Mouse (Mus musculus) forebrain, embryonic 11.5 days (tissue): ENCODE data around the gene Cacna1g. TPM values are rescaled to one million over a fixed set of nuclear protein-coding genes. Genes with fewer than 3 reads are reported as not detected.

Experiments used
- ATAC-seq: fragments of 200-750 bp; cut with Nextera tagmentation; replicated peaks from 2 replicates; pipeline ENCODE4 v1.8.0; 2017; ENCODE audit warnings: moderate TSS enrichment; ENCODE audit not compliant: low FRiP score
- DNase-seq: peaks from one replicate; pipeline ENCODE4 v3.0.0-alpha.2; 2017; ENCODE audit warnings: low spot score
- H3K27ac ChIP-seq: fragments of 300-500 bp; sonication (generic); 2 replicates; pipeline ENCODE4 v1.5.1; 2014; ENCODE audit warnings: low read depth, low read length
- H3K27me3 ChIP-seq: fragments of 300-500 bp; sonication (generic); 2 replicates; pipeline ENCODE4 v1.6.1; 2014; ENCODE audit warnings: mild to moderate bottlenecking, low read length, mixed read lengths; ENCODE audit not compliant: control insufficient read depth, insufficient read depth
- H3K36me3 ChIP-seq: fragments of 300-500 bp; sonication (generic); 2 replicates; pipeline ENCODE4 v1.6.1; 2014; ENCODE audit warnings: mild to moderate bottlenecking, low read length, moderate library complexity, mixed read lengths; ENCODE audit not compliant: control insufficient read depth, insufficient read depth
- H3K4me1 ChIP-seq: fragments of 300-500 bp; sonication (generic); replicated peaks from 2 replicates; pipeline ENCODE4 v1.6.1; 2014; ENCODE audit warnings: low read length, mixed read lengths; ENCODE audit not compliant: control insufficient read depth, insufficient read depth
- H3K4me2 ChIP-seq: fragments of 300-500 bp; sonication (generic); 2 replicates; pipeline ENCODE4 v1.6.1; 2014; ENCODE audit warnings: low read depth, mild to moderate bottlenecking, low read length, moderate library complexity, mixed read lengths; ENCODE audit not compliant: severe bottlenecking
- H3K4me3 ChIP-seq: fragments of 300-500 bp; sonication (generic); 2 replicates; pipeline ENCODE4 v1.5.1; 2014; ENCODE audit warnings: low read depth, low read length
- H3K9ac ChIP-seq: fragments of 300-500 bp; sonication (generic); 2 replicates; pipeline ENCODE4 v1.6.1; 2014; ENCODE audit warnings: low read length
- H3K9me3 ChIP-seq: fragments of 300-500 bp; sonication (generic); 2 replicates; pipeline ENCODE4 v1.6.1; 2016; ENCODE audit warnings: low read length, mixed read lengths; ENCODE audit not compliant: control insufficient read depth
- WGBS: fragments of 180-500 bp; shearing (Covaris S2); extraction: QIAGEN DNeasy Blood & Tissue Kit; methylation state at CpG from one replicate; pipeline ENCODE4 v1.1.7; 2014; 5-methylcytosine and 5-hydroxymethylcytosine counted together
- polyA plus RNA-seq: library from polyadenylated mRNA; unstranded; fragments of >200 nt; fragmentation: Nextera tagmentation; extraction: Ambion mirVana; gene quantifications from 2 replicates; pipeline ENCODE4 v1.2.1, GENCODE M21; 2014

Cacna1g gene
- polyA plus RNA-seq, 1 experiment from 2014 or later = 17.4 TPM

DNA sequence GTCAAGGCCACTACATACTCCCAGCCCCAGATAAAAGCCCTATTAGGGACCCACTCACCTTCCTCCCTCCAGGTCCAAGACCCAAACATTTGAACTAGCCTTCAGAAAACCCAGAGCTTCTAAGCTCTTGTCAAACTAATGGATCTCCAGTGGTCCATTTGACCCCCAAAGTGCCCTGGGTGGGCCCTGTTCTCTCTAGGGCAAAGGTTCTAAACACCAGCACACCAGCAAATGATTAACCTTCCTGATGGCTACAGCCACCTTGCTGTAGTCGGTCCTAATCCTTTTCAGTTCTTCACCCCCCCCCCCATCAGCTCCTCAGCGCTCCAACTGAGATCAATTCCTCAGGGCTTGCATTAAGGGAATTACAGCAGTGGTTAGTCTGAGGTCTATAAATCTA, 9.8 kb downstream of the Cacna1g start:
- Histone ChIP-seq H3K4me1 (peaks cover 13% of the 10 kb centered on the region), H3K4me3 (no peak overlapping the region), H3K27ac (no peak overlapping the region), H3K9me3 (no peaks in the 10 kb centered on the region), H3K36me3 (no peaks in the 10 kb centered on the region), H3K27me3 (no peaks in the 10 kb centered on the region), H3K4me2 (no peak overlapping the region), H3K9ac (no peak overlapping the region)
- ATAC-seq (no peak), DNase-seq (no peak)
- 47% methylated on average over 2 of the region's 2 CpGs for WGBS

DNA sequence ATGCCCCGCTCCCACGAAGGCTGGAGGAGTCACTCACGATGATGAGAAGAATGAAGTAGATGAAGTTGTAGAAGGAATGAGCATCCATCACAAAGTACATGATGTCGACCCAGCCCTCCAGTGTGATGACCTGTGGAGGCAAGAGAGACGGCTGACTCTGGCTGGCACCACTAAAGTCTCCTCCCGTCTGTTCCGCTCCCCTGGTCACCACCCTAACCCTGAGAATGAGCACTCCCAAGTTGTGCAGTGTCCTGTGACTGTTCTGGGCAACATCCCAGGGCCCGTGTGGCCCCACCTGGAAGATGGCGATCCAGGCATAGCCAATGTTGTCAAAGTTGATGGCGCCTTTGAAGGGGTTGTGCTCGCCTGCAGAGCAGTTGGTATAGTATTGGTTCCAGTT, 12.1 kb downstream of the Cacna1g start:
- Histone ChIP-seq H3K9ac (no peak overlapping the region), H3K4me1 (peaks cover 4% of the 10 kb centered on the region; the same call in 1 of the 2 replicates), H3K27ac (no peak overlapping the region), H3K36me3 (no peaks in the 10 kb centered on the region), H3K9me3 (no peaks in the 10 kb centered on the region), H3K27me3 (no peaks in the 10 kb centered on the region), H3K4me2 (no peak overlapping the region), H3K4me3 (no peak overlapping the region)
- WGBS = 95% methylated on average over 11 of the region's 11 CpGs
- ATAC-seq (no peak), DNase-seq (no peak)

DNA sequence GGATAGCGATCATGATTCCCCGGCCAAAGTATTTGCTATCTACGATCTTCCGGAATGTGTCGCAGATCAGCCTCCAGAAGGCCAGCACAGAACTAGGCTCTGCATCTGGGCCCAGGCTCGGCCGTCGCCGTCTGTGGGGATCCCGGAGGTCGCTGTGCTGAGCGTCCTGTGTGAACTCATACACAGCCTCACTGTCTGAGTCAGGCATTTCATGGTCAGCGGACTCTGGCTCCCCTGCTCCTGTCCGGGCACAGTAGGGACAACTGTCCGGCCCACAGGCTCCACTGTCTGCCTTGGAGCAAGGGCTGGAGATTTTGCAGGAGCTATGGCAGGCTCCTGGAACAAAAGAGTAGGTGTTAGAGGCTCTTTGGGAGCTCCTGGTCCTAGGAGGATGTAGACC, 17.0 kb downstream of the Cacna1g start:
- Histone ChIP-seq H3K4me1 (no peaks in the 10 kb centered on the region), H3K27me3 (no peaks in the 10 kb centered on the region), H3K27ac (no peak overlapping the region), H3K36me3 (no peaks in the 10 kb centered on the region), H3K9ac (no peak overlapping the region), H3K4me2 (no peak overlapping the region), H3K9me3 (no peaks in the 10 kb centered on the region), H3K4me3 (no peak overlapping the region)
- DNase-seq = no peak
- WGBS = 82% methylated on average over 15 of the region's 15 CpGs
- no peak for ATAC-seq

DNA sequence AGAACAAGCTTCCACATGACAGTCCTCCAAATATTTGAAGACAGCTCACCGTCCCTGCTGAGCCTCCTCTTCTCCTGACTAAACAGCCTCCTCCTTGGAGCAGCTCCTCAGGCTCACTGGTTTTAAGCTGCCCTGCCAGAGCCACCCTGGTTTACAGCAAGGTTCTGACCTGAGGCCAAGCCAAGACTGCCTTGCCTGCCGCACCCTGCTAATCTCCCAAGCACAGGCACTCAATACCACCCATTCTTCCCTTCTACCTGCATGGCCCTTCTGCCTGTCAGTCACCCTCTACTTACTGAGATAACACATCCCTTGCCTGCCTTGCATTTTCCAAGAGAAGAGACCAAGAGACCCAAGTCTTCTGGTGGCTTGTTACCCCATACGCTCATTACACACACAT, 17.7 kb downstream of the Cacna1g start:
- ATAC-seq = no peak
- Histone ChIP-seq H3K9me3 (no peaks in the 10 kb centered on the region), H3K4me1 (no peaks in the 10 kb centered on the region), H3K4me2 (no peak overlapping the region), H3K4me3 (no peak overlapping the region), H3K27ac (no peak overlapping the region), H3K9ac (no peak overlapping the region), H3K27me3 (no peaks in the 10 kb centered on the region), H3K36me3 (no peaks in the 10 kb centered on the region)
- no peak for DNase-seq
- 75% methylated on average over 3 of the region's 3 CpGs for WGBS

DNA sequence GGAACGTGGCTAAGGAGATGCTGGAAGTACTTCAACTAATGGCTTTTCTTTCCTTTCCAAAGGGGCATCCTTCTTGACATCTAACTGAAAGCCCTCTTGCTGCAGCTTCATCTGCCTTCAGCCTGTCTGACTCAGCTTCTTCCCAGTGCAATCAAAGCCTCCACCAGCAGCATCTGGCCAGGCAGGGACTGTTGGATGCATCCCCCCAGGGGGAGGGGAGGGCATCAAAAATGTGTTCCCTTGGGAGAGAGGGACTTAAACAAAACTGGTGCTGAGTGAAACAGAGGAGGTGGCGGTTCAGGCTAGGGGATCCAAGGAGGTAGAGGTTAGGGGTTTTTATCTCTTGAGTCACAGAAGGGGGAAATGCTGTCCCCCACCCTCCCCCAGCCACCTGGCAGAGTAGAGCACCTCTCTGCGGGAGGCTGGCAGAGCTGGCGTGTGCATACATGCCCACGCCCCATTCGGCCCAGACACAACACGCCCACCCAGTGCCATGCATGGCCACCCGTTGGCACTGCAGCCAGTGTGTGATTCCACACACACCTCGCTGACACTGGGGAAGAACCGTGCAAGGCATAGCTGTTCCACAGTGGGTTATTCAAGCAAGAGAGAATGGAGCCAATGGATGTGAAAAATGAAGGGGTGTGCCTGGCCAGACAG, 18.7 kb downstream of the Cacna1g start:
- no peaks in the 10 kb centered on the region for H3K9me3 ChIP-seq
- H3K27me3 ChIP-seq = no peaks in the 10 kb centered on the region
- H3K4me3 ChIP-seq = no peak overlapping the region
- WGBS = 81% methylated on average over 10 of the region's 10 CpGs
- H3K27ac ChIP-seq = no peak overlapping the region; the same call in 1 of the 2 replicates
- no peak overlapping the region for H3K4me2 ChIP-seq
- H3K9ac ChIP-seq = no peak overlapping the region
- no peaks in the 10 kb centered on the region for H3K36me3 ChIP-seq
- no peaks in the 10 kb centered on the region for H3K4me1 ChIP-seq
- ATAC-seq (no peak), DNase-seq (no peak)

DNA sequence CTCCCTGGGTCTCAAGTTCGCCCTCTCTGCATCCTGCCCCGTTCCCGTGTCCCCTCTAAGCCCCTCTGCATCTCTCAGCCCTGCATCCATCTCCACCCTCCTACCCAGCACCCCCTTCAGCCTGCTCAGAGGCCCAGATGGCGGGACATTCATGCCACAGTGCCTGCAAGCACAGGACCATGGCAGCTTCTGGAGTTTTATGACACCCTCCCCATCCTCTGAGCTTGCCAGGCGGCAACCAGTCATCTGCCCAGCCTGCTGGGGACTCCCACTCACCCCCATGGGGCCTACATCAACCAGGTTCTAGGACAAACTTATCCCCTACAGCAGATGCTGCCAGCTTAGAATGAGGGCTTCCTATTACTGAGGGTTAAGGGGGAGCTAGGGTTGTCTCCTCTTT, 19.2 kb downstream of the Cacna1g start:
- Histone ChIP-seq H3K36me3 (no peaks in the 10 kb centered on the region), H3K27me3 (no peaks in the 10 kb centered on the region), H3K4me2 (no peak overlapping the region), H3K9me3 (no peaks in the 10 kb centered on the region), H3K9ac (no peak overlapping the region), H3K4me1 (no peaks in the 10 kb centered on the region), H3K27ac (no peak overlapping the region), H3K4me3 (no peak overlapping the region)
- WGBS = 82% methylated on average over 5 of the region's 5 CpGs
- no peak for DNase-seq
- no peak for ATAC-seq

DNA sequence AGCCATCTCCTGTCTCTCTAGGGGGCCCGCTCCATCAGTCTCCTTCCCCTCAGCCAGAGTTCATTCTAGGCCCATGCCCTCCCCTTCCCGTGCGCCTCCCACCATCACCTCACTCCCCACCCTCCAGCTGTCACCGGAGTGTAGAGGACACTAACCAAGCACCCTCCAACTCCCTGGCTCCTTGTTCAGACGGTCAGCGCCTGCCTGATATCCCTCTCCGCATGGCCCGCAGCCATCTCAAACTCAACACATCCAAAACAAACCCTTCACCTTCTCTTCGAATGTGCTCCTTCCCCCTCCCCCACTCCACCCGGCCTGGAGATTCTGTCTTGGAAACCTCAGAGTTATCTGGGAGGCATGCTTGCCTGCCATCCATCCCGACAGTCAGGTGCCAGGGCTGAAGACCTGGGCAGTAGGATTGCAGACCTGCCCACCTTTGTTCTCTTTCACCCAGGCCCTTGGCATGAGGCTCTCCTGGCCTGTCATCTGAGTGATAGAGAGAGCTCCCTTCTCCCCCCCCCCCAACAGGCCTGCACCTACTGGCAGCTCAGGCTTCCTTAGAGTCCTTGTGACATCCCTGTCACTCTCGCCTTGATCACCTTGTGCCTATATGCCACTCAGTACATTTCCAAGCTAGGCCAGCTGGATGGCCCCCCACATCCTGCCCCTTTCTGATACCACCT, 22.8 kb downstream of the Cacna1g start:
- Histone ChIP-seq H3K4me1 (peaks cover 4% of the 10 kb centered on the region; the same call in 1 of the 2 replicates), H3K9ac (no peak overlapping the region), H3K36me3 (no peaks in the 10 kb centered on the region), H3K4me2 (no peak overlapping the region), H3K4me3 (no peak overlapping the region), H3K27ac (no peak overlapping the region), H3K9me3 (no peaks in the 10 kb centered on the region), H3K27me3 (no peaks in the 10 kb centered on the region)
- 65% methylated on average over 12 of the region's 12 CpGs for WGBS
- no peak for DNase-seq
- ATAC-seq = no peak

DNA sequence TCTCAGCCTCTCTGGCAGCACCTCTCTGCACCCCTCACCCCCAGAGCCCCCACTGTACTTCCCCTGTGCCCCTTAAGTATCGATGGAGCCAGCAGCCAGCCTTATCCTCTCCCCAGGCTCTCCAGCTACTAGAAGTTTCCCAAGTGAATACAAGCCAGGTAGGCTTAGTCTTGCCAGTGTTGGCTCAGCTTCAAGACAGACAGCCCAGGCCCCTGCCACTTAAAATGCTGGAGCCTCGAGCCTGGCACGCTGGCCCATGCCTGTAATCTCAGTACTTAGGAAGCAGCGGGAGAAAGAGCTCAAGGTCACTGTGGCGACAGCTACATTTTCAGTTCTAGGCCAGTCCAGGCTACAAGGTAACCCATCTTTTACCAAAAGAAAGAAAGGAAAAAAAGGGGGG, 24.1 kb downstream of the Cacna1g start:
- H3K9me3 ChIP-seq = no peaks in the 10 kb centered on the region
- peaks cover 4% of the 10 kb centered on the region; the same call in 1 of the 2 replicates for H3K4me1 ChIP-seq
- ATAC-seq (no peak), DNase-seq (no peak)
- no peaks in the 10 kb centered on the region for H3K27me3 ChIP-seq
- H3K27ac ChIP-seq = no peak overlapping the region
- H3K9ac ChIP-seq = no peak overlapping the region
- whole genome bisulfite sequencing = 61% methylated on average over 5 of the region's 5 CpGs
- H3K4me2 ChIP-seq = no peak overlapping the region
- H3K36me3 ChIP-seq = no peaks in the 10 kb centered on the region
- H3K4me3 ChIP-seq = no peak overlapping the region

DNA sequence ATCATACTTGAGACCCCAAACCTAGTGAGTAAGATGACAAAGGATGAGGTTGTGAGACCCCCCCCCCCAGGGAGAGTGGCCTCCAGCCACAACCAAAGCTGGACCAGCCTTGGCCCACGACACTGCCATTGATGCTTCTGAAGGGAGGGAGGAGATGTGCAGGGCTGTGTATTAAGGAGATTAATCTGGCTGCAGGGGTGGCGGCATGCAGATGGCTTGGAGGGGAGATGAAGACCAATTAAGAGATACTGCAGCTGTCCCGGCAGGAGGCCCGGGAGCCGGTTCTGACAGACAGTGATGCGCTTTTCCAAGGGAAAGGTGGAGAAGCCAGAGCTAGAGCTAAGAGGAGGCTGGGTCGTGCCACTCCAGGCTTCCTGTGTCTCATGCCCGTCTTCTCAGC, 24.8 kb downstream of the Cacna1g start:
- Histone ChIP-seq H3K36me3 (no peaks in the 10 kb centered on the region), H3K9ac (no peak overlapping the region), H3K27ac (no peak overlapping the region), H3K27me3 (no peaks in the 10 kb centered on the region), H3K9me3 (no peaks in the 10 kb centered on the region), H3K4me1 (peaks cover 4% of the 10 kb centered on the region; the same call in 1 of the 2 replicates), H3K4me2 (no peak overlapping the region), H3K4me3 (no peak overlapping the region)
- no peak for ATAC-seq
- DNase-seq = no peak
- 24% methylated on average over 8 of the region's 8 CpGs for WGBS
